Mouse (Mus musculus): ENCODE results near the gene Gm49322. TPM values are rescaled to one million over a fixed set of nuclear protein-coding genes. Genes with fewer than 3 reads are reported as not detected.

Gm49322 gene
- total RNA-seq, 4 experiments from 2014 or later: 0.17 to 0.57 (median 0.30) TPM

DNA sequence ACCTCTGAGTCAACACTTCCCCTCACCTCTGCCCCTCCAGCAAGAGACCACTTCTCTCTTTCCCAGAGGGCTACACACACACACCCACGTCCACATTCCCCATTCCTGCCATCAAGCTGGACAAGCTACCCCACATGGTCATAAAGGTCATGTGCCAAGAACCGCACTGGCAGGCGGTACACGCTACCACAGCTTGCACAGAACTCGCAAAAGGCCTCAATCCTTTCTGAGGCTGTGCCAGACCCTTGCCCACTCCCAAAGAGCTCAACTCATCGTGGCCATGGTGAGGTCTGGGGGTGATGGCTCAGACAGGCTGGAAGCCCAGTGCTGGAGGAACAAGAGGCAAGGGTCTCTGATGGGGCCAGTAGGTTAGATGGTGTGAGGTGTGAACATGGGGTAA lies 49.0 kb downstream of the Gm49322 start:
- no peak for DNase-seq (ENCODE audit: low spot score)

DNA sequence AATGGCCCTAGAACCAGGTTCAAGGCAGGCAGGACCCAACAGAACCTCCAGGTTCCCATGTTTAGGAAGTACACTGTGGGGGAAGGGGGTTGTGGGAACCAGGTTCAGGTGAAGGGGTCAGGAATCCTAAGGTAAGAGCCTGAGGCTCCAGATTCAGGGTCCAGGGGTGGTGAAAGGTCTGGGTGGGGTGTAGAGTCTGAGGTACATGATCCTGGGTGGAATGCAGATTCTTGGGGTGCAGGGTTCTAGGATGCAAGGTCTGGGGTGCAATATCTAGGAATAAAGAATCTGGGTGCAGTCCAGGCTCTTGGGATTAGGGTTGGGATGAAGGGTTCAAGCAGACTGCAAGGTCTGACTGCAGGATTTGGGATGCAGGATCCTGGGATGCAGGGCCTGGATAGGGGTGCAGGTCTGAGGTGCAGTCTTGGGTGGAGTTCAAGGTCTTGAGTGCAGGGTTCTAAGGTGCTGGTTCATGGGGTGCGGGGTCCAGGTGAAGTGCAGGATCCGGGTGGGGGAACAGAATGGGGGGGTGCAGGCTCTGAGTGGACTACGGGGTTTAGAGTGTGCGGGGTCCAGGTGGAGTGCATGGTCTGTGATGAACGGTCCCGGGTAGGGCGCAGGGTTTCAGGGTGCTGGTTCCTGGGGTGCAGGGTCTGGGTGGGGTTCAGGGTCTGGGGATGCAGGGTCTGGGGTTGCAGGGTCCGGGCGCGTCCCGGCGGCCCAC lies 49.7 kb downstream of the Gm49322 start:
- DNase-seq (ENCODE audit: low spot score): no peak

DNA sequence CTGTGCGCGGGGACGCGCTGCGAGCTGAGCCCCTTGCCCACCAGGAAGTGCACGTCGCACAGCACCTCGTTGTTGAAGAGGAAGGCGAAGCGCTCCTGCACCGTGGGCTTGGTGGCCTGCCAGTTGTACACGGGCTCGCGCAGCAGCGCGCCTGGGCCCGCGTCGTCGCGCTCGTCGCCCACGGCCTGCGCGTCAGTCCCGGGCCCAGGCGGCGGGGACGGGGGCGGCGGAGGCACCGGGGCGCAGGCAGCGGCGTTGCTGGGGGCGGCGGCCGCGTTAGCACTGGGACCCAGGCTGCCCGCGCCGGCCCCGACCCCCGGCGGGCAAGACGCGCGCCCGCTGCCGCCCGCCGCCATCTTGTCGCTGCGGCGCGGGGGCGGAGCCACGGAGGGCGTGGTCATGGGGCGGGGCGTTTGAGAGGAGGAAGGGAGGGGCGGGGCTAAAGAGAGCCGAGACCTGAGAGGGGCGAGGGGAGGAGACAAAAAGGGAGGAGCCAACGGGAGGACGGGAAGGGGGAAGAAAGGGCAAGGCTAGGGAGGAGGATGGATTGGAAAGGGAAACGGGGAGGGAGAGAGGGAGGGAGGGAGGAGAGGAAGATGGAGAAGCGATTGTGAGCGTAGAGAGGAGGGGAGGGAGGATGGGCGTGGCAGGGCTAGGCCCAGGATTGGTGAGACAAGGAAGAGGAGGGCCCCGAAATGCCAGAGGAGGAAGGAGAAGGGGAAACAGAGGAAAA lies 50.5 kb downstream of the Gm49322 start:
- DNase-seq (ENCODE audit: low spot score): peak; percentile 94

DNA sequence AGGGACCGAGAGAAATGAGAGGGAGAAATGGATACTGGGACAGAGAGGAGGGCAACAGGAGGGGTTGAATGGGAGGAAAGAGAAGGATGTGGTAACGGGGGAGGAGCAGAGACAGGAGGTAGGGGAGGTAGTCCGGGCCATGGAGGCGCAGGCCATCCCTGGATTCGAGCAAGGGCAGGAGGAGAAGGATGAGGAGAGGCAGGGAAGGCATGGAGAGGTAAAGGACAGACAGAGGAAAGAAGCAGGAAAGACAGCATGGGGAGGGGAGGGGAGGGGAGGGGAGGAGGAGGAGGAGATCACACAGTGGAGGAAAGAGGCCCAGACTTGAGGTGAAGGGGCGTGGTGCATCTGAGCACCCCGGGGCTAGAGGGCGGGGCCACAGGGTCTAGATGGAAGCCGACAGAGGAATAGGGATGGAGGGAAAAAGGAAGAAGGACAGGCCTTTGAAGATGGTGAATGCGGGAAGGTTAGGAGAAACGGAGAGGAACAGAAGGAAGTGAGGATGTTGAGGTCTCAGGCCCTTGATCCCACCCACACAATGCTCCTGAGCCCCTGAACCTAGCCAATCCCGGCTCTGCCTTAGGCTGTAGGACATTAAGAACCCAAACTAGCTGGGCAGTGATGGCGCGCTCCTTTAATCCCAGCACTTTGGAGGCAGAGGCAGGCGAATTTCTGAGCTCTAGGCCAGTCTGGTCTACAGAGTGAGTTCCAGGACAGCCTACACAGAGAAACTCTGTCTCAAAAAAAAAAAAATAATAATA lies 51.2 kb downstream of the Gm49322 start, which contains the start of gene Btbd2:
TSS of gene Btbd2 (minus strand) at position 209 of the 761 bp plus-strand sequence.
- DNase-seq (ENCODE audit: low spot score): no peak

DNA sequence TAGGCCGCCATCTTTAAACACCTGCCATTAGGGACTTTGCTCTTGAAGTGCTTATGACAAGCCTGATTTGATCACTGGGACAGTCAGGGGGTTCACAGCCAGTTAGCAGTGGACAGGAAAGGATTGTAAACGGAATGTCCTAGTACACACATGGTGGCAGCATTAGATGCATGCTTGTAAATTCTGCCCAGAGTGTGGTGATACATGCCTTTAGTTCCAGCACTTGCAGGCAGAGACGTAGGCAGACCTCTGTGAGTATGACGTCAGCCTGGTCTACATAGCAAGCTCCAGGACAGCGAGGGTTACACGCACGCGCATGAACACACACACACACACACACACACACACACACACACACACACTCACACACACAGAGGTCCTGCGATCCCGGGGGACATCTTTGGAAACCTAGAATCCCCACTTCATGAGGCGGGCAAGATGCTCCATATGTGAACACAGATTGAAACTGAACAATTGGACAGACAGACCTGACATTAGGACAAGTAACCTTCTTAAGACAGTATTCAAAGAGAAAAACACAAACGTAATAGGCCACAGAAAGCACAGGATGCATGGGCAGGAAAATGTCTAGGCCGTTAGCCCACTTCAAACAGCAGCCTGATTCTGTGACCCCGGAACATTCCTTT lies 52.5 kb downstream of the Gm49322 start:
- no peak for DNase-seq (ENCODE audit: low spot score)

DNA sequence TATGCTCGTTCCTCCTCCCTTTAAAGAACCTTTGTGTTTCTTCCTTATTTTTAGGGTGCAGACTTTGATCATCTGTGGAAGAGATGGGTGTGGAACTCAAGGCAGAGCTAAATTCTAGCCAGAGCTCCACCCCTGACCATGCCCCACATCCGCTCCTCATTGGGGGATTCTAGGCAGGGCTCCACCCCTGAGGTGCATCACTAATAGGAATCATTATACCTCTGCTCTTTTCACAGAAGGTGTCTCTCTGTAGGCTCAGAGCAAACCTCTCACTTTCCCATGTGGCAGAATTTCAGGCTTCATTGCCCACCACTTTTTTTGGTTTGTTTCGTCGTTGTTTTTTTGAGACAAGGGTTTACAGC lies 53.0 kb downstream of the Gm49322 start:
- no peak for DNase-seq (ENCODE audit: low spot score)

DNA sequence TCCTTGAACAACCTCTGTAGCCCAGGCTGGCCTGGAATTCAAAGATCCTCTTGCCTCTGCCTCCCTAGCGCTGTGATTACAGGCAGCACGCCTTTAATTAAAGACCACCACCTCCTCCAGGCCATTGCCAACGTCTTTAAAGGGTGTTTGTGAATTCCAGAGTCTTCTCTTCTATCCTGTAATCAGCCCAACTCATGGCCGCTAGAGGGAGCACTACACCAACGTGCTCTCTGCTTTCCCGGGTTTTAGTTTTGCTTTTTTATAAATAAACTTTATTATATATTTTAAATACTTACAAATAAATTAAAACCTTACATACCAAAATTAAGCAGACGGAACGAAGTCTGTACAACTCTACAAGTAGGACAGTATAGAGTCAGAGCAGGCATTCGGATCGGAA lies 53.4 kb downstream of the Gm49322 start:
- DNase-seq (ENCODE audit: low spot score): peak; percentile 75

DNA sequence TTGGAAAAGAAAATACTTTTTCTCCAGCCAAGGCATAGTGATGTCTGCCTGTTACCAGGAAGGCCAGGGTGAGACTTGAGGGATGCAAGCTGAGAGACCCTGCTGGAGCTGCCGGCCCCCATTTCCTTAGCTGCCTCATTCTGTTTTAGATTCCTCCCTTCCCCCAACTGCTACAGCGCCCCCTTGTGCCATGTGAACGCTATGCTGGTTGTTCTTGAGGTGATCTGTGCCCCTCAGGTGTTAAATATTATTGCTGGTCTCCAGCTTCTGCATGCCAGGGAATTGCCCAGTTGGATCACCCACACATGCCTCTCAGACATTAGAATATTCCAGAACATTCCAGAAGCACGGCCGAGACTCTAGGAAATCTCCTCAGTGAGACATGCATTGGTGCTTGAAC lies 55.3 kb downstream of the Gm49322 start:
- no peak for DNase-seq (ENCODE audit: low spot score)

DNA sequence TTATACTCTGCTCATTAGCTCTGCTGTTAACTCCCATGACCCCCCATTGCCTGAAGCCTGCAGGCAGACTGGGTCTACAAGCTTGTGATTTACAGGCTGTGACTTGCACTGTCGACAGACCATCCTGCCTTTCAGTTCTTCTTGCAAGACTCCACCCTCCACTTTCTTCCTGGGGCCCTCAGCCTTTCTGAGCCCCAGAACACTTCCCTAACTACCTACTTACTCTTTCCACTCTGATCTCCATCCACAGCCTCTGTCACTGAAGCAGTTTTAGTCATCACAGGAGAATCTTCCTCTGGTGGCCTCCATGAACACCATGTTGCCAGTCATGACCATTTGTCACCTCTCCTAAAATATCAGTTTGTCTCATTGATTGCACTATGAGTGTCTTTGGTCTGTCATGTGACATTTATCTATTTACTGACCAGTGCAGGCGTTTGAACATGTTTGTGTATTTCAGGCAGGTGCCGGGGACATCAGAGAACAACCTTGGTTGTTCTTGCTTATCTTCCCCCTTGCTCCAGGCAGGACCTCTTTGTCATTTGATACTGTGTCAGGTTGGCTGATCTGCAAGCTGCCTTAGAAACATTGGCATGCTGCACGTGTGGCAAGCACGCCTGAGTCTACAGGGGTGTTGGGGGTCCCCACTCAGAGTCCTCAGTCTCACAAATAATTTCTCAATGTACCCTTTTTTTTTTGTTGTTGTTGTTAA lies 57.8 kb downstream of the Gm49322 start:
- DNase-seq (ENCODE audit: low spot score): no peak

DNA sequence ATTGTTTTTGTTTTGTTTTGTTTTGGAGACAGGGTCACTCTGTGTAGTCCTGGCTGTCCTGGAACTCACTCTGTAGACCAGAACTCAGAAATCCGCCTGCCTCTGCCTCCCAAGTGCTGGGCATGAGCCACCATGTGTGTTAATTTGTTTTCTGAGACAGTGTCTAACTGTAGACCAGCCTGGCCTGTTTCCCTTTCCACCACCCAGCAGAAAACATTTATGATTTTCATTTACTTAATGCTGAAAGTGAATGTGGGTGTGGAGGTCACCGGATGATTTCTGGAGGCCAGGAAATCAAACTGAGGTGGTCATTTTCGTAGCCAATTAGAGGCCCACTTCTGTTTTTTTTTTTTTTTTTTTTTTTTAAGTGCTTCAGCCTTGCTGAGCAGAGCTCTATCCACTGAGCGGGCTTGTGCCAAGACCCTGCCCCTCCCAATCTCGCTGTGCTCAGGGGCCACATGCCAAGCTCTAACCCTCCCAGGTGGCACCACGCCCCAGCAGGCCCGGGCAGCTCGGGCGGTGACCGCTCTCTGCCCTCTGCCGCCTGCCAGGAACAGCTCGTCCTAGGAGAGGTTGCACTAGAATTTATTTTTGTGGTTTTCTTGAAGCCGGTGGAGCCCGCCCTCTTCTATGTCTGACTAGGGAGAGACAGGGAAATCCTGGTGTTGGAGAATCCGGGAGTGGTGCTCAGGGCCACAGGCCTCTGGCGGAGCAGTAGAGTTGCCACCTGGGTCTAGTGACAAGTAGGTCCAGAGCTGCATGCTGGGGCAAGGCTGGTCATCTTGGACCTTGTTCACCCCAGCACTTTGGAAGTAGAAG lies 58.6 kb downstream of the Gm49322 start:
- DNase-seq (ENCODE audit: low spot score): peak; percentile 91

DNA sequence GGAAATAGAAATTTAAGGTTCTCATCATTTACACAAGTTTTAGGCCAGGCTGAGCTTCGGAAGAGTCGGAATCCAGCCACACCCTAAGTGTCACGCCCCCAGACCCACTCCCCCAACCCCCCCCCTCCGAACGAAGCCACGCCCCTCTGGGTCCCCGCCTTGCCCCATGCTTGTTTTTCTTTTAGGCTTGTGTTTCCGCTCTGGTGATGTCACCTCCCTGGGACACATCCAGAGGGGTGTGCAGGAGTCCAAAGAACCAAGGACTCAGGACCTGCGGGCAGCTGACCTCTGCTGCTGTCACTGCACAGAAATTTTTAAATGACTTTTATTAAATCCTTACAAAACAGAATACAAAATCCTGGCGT lies 59.2 kb downstream of the Gm49322 start:
- DNase-seq (ENCODE audit: low spot score): peak; percentile 90

Small RNA genes lying within 50 kb of the gene (microRNA-seq; reads per million reads assigned to microRNA genes)
- 1.1 reads per million for gene Mir6912

Other genes starting within 250 kb of the Gm49322 start
- 1 to 10 TPM in 2 of 4 experiments, under 1 TPM in 2; 0.91 to 1.3 (median 1.1) TPM for gene Plk5, start 249.6 kb upstream of the Gm49322 start, total RNA-seq (2022)
- gene Mex3d, start 218.4 kb upstream of the Gm49322 start, total RNA-seq (2022): 1 to 10 TPM; 5.9 to 9.8 (median 8.3) TPM
- gene Mbd3, start 206.5 kb upstream of the Gm49322 start, total RNA-seq (2022): 100 to 1,000 TPM in 1 of 4 experiments, 10 to 100 TPM in 3; 92.9 to 107 (median 97.0) TPM
- 1,000 to 10,000 TPM; 1,795 to 2,190 (median 1,939) TPM for gene Uqcr11, start 199.2 kb upstream of the Gm49322 start, total RNA-seq (2022)
- 10 to 100 TPM; 15.8 to 18.0 (median 17.6) TPM for gene Tcf3, start 172.4 kb upstream of the Gm49322 start, total RNA-seq (2022)
- under 1 TPM in 1 of 4 experiments, not detected in 3; 0.09 TPM for gene Onecut3, start 111.2 kb upstream of the Gm49322 start, total RNA-seq (2022)
- gene Atp8b3, start 66.9 kb upstream of the Gm49322 start, total RNA-seq (2022): not detected
- 10 to 100 TPM; 10.7 to 15.0 (median 12.2) TPM for gene Rexo1, start 44.5 kb upstream of the Gm49322 start, total RNA-seq (2022)
- gene Klf16, start 28.7 kb upstream of the Gm49322 start, total RNA-seq (2022): 1 to 10 TPM; 3.5 to 5.0 (median 4.7) TPM
- 10 to 100 TPM; 44.7 to 48.1 (median 46.9) TPM for gene Abhd17a, start 15.7 kb upstream of the Gm49322 start, total RNA-seq (2022)
- 10 to 100 TPM; 20.0 to 25.2 (median 21.9) TPM for gene Scamp4, start 3.1 kb upstream of the Gm49322 start, total RNA-seq (2022)
- under 1 TPM; 0.44 to 0.81 (median 0.73) TPM for gene Adat3, start 3.1 kb upstream of the Gm49322 start, total RNA-seq (2022)
- gene Csnk1g2, start 16.8 kb downstream of the Gm49322 start, total RNA-seq (2022): 100 to 1,000 TPM; 119 to 132 (median 122) TPM
- gene Btbd2, start 51.0 kb downstream of the Gm49322 start, total RNA-seq (2022): 10 to 100 TPM; 44.0 to 52.5 (median 48.5) TPM
- 100 to 1,000 TPM; 197 to 243 (median 216) TPM for gene Mknk2, start 72.1 kb downstream of the Gm49322 start, total RNA-seq (2022)
- gene Mob3a, start 96.0 kb downstream of the Gm49322 start, total RNA-seq (2022): 1 to 10 TPM; 3.8 to 6.0 (median 5.4) TPM
- gene Izumo4, start 96.2 kb downstream of the Gm49322 start, total RNA-seq (2022): 1 to 10 TPM; 2.2 to 5.3 (median 3.6) TPM
- gene Ap3d1, start 136.2 kb downstream of the Gm49322 start, total RNA-seq (2022): 10 to 100 TPM; 41.2 to 44.5 (median 43.4) TPM
- 10 to 100 TPM; 13.3 to 24.1 (median 19.8) TPM for gene Dot1l, start 149.2 kb downstream of the Gm49322 start, total RNA-seq (2022)
- 10 to 100 TPM; 25.0 to 33.0 (median 31.5) TPM for gene Sf3a2, start 192.2 kb downstream of the Gm49322 start, total RNA-seq (2022)
- 10 to 100 TPM; 29.8 to 37.4 (median 32.7) TPM for gene Plekhj1, start 192.6 kb downstream of the Gm49322 start, total RNA-seq (2022)
- gene Amh, start 199.2 kb downstream of the Gm49322 start, total RNA-seq (2022): under 1 TPM; 0.14 to 0.50 (median 0.20) TPM
- gene Jsrp1, start 207.5 kb downstream of the Gm49322 start, total RNA-seq (2022): 1 to 10 TPM in 1 of 4 experiments, under 1 TPM in 3; 0.47 to 1.6 (median 0.75) TPM
- 1,000 to 10,000 TPM in 2 of 4 experiments, 100 to 1,000 TPM in 2; 848 to 1,083 (median 963) TPM for gene Oaz1, start 220.6 kb downstream of the Gm49322 start, total RNA-seq (2022)
- gene Lingo3, start 238.0 kb downstream of the Gm49322 start, total RNA-seq (2022): 10 to 100 TPM in 3 of 4 experiments, 1 to 10 TPM in 1; 7.8 to 14.0 (median 12.6) TPM
- 10 to 100 TPM; 23.3 to 32.5 (median 25.0) TPM for gene Lsm7, start 249.2 kb downstream of the Gm49322 start, total RNA-seq (2022)
- gene Sppl2b, start 249.3 kb downstream of the Gm49322 start, total RNA-seq (2022): 10 to 100 TPM; 11.1 to 15.9 (median 14.4) TPM

Data from heart, adult 8-10 months (tissue).